Mouse (Mus musculus): Measurements from ENCODE around the gene Sh3bgrl3.

DNA sequence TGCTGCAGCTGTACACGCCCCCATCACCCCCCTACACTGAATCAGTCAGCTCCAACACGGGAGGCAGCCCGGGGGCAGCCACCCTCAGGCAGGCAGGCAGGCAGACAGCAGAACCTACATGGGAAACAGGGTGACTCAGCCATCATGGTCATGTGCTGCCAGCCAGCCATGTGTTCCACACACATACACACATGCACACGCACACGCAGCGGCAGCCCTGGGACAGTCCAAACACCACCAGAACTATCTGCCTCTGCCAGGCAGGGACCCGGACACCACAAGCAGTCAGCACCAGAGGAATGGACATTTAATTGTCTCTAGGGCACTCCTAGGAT lies 1.5 kb downstream of the Sh3bgrl3 start:
- no peak for TF ChIP-seq CTCF (IDR thresholded peaks at IDR 0.05; ENCODE audit: control insufficient read depth, insufficient read depth, insufficient replicate concordance, low read depth, low read length)
- TF ChIP-seq POLR2A (IDR thresholded peaks at IDR 0.05; ENCODE audit: control insufficient read depth, low read depth, low read length): no peak

Measured in testis, adult 2 months (tissue).